Mouse (Mus musculus): ENCODE results near the gene Napepld.
"Not testable (repeated sequence)": the region's sequence is repeated elsewhere in the genome, so short reads cannot be mapped to it uniquely, and the experiment has no call there.

Gene Napepld

GRCm38 (mm10) chr5:21701351-21702008 is at the start of gene Napepld:
Gene Napepld, minus strand, starts transcription at chr5:21701396.
- peak; percentile 99 for DNase-seq (ENCODE audit: low read depth)

GRCm38 (mm10) chr5:21745966-21746365 is 44.8 kb upstream of the Napepld start:
- DNase-seq (ENCODE audit: low read depth): no peak

GRCm38 (mm10) chr5:21744651-21745050 is 43.5 kb upstream of the Napepld start:
- no peak for DNase-seq (ENCODE audit: low read depth)

GRCm38 (mm10) chr5:21743606-21744005 is 42.4 kb upstream of the Napepld start:
- no peak for DNase-seq (ENCODE audit: low read depth)

- DNase-seq (ENCODE audit: low read depth): no peak
These were observed 38.7 kb upstream of the Napepld start for GRCm38 (mm10) chr5:21739881-21740280.

- no peak for DNase-seq (ENCODE audit: low read depth)
These were observed 37.9 kb upstream of the Napepld start for GRCm38 (mm10) chr5:21739120-21739519.

- no peak for DNase-seq (ENCODE audit: low read depth)
These were observed 36.4 kb upstream of the Napepld start for GRCm38 (mm10) chr5:21737620-21738019.

- DNase-seq (ENCODE audit: low read depth): peak; percentile 94
These were observed 35.9 kb upstream of the Napepld start, which contains the start of gene Pmpcb for GRCm38 (mm10) chr5:21736956-21737585. Gene Pmpcb, plus strand, starts transcription at chr5:21737141.

GRCm38 (mm10) chr5:21736046-21736445 is 34.9 kb upstream of the Napepld start:
- peak; percentile 25 for DNase-seq (ENCODE audit: low read depth)

- DNase-seq (ENCODE audit: low read depth): peak; percentile 88
These were observed 34.4 kb upstream of the Napepld start for GRCm38 (mm10) chr5:21735584-21735983.

GRCm38 (mm10) chr5:21735100-21735499 is 33.9 kb upstream of the Napepld start:
- no peak for DNase-seq (ENCODE audit: low read depth)

GRCm38 (mm10) chr5:21732930-21733329 is 31.7 kb upstream of the Napepld start:
- no peak for DNase-seq (ENCODE audit: low read depth)

GRCm38 (mm10) chr5:21732177-21732911 is 31.1 kb upstream of the Napepld start:
- DNase-seq (ENCODE audit: low read depth): no peak

- no peak for DNase-seq (ENCODE audit: low read depth)
These were observed 27.9 kb upstream of the Napepld start for GRCm38 (mm10) chr5:21729107-21729506.

- DNase-seq (ENCODE audit: low read depth): no peak
These were observed 23.7 kb upstream of the Napepld start for GRCm38 (mm10) chr5:21724872-21725271.

GRCm38 (mm10) chr5:21724427-21724826 is 23.2 kb upstream of the Napepld start:
- DNase-seq (ENCODE audit: low read depth): no peak

- DNase-seq (ENCODE audit: low read depth): no peak
These were observed 18.0 kb upstream of the Napepld start for GRCm38 (mm10) chr5:21719209-21719608.

GRCm38 (mm10) chr5:21718546-21718945 is 17.4 kb upstream of the Napepld start:
- DNase-seq (ENCODE audit: low read depth): no peak

- no peak for DNase-seq (ENCODE audit: low read depth)
These were observed 16.0 kb upstream of the Napepld start for GRCm38 (mm10) chr5:21717165-21717715.

GRCm38 (mm10) chr5:21714447-21714846 is 13.3 kb upstream of the Napepld start:
- no peak for DNase-seq (ENCODE audit: low read depth)

GRCm38 (mm10) chr5:21712127-21712715 is 11.0 kb upstream of the Napepld start:
- no peak for DNase-seq (ENCODE audit: low read depth)

GRCm38 (mm10) chr5:21708011-21708410 is 6.8 kb upstream of the Napepld start:
- not testable (repeated sequence) for DNase-seq (ENCODE audit: low read depth)

Data from naive thymus-derived CD4-positive, alpha-beta T cell, adult 2 months (primary cell).